9 mouse cellular contexts compared by ENCODE assay signal in the genomic region with DNA sequence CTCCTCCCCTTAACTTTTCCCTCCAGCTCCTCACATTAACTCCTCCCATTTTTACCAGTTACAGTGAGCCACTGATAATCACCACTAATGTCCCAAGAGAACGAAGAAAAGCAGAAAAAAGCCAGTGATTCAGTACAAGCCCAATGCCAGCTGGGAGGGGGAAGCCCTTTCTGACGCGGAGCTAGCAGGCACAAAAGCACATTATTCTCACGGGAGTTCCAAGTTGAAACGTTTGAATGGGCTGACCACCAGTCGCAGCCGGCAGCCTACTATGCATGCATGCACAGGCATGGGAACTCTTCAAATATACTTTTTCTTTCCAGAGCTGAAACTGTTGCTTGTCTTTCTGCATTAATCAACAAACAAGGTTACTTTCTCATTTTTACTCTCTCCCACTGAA. TPM values are rescaled to one million over a fixed set of nuclear protein-coding genes. Genes with fewer than 3 reads are reported as not detected.
DNase-seq lines count a peak whose midpoint lies in the region; ATAC-seq and TF ChIP-seq lines count a peak whose summit lies in the region.
"Had no signal": no experiment of that assay in that cellular context is flagged by ENCODE, and none has a peak within 500 bp of the region (broad histone marks: within the 10 kb centered on the region; RNA-seq: fewer than 3 reads in every experiment).

No protein-coding gene starts in this region.

- H3K36me3 ChIP-seq in forebrain, embryonic 13.5 days (ENCODE audit: poor library complexity, severe bottlenecking) = no peaks in the 10 kb centered on the region
- no peaks in the 10 kb centered on the region for H3K36me3 ChIP-seq in neural tube, embryonic 13.5 days
- H3K36me3 ChIP-seq in liver, embryonic 11.5 days (ENCODE audit: control insufficient read depth, insufficient read depth, low read length) = no peaks in the 10 kb centered on the region
- no peaks in the 10 kb centered on the region for H3K36me3 ChIP-seq in kidney, adult 2 months (ENCODE audit: control insufficient read depth, insufficient read depth, low read length)
- H3K36me3 ChIP-seq: embryonic facial prominence, embryonic 12.5 days had no signal

- no peak overlapping the region for H3K4me3 ChIP-seq in forebrain, embryonic 13.5 days
- H3K4me3 ChIP-seq in neural tube, embryonic 13.5 days = no peak overlapping the region
- H3K4me3 ChIP-seq in liver, embryonic 11.5 days (ENCODE audit: low read depth, low read length) = no peak overlapping the region
- H3K4me3 ChIP-seq in kidney, adult 2 months (ENCODE audit: insufficient read depth, low read depth, low read length) = no peak overlapping the region
- H3K4me3 ChIP-seq: embryonic facial prominence, embryonic 12.5 days had no signal

- no peaks in the 10 kb centered on the region for H3K27me3 ChIP-seq in forebrain, embryonic 13.5 days
- no peaks in the 10 kb centered on the region for H3K27me3 ChIP-seq in neural tube, embryonic 13.5 days
- H3K27me3 ChIP-seq in liver, embryonic 11.5 days (replicated peaks; ENCODE audit: control insufficient read depth, insufficient read depth, low read length) = no peaks in the 10 kb centered on the region
- no peaks in the 10 kb centered on the region for H3K27me3 ChIP-seq in kidney, adult 2 months (replicated peaks; ENCODE audit: control insufficient read depth, insufficient read depth, low read length)
- H3K27me3 ChIP-seq: embryonic facial prominence, embryonic 12.5 days had no signal

- peak overlapping the region; percentile 46 for H3K4me2 ChIP-seq in forebrain, embryonic 13.5 days
- H3K4me2 ChIP-seq in neural tube, embryonic 13.5 days = no peak overlapping the region
- H3K4me2 ChIP-seq in liver, embryonic 11.5 days = no peak overlapping the region
- H3K4me2 ChIP-seq: embryonic facial prominence, embryonic 12.5 days had no signal

- no peaks in the 10 kb centered on the region for H3K9me3 ChIP-seq in forebrain, embryonic 13.5 days (replicated peaks)
- H3K9me3 ChIP-seq in neural tube, embryonic 13.5 days = no peaks in the 10 kb centered on the region
- no peaks in the 10 kb centered on the region for H3K9me3 ChIP-seq in liver, embryonic 11.5 days (ENCODE audit: control insufficient read depth, low read length)
- H3K9me3 ChIP-seq: embryonic facial prominence, embryonic 12.5 days had no signal

- peak; percentile 85 for ATAC-seq in forebrain, embryonic 13.5 days
- ATAC-seq in neural tube, embryonic 13.5 days (ENCODE audit: low read depth) = peak; percentile 87
- ATAC-seq in liver, embryonic 11.5 days (replicated peaks; ENCODE audit: low FRiP score) = no peak

- 2% methylated on average over 7 of the region's 7 CpGs for WGBS in forebrain, embryonic 13.5 days
- 12% methylated on average over 7 of the region's 7 CpGs for WGBS in neural tube, embryonic 13.5 days
- 70% methylated on average over 7 of the region's 7 CpGs for WGBS in liver, embryonic 11.5 days
- WGBS in kidney, adult 2 months = 46% methylated on average over 7 of the region's 7 CpGs

- TF ChIP-seq POLR2A in kidney, adult 2 months (IDR thresholded peaks at IDR 0.05; ENCODE audit: low read depth, low read length) = no peak

- peak; percentile 14 for DNase-seq in adrenal gland, postnatal 14 days
- no peak for DNase-seq in adrenal gland, adult 18-20 months (ENCODE audit: low spot score in 2 of 2)
- DNase-seq in layer of hippocampus, postnatal 10 days (ENCODE audit: low spot score in 2 of 2) = peak; percentile 49 to 64
- no peak for DNase-seq in liver, embryonic 11.5 days (ENCODE audit: low spot score)
- DNase-seq in thymus, postnatal 14 days = no peak
- no peak for DNase-seq in kidney, adult 2 months

- peak overlapping the region; percentile 69 for H3K27ac ChIP-seq in forebrain, embryonic 13.5 days
- peak overlapping the region; percentile 59; the same call in 1 of the 2 replicates for H3K27ac ChIP-seq in neural tube, embryonic 13.5 days (replicated peaks)
- H3K27ac ChIP-seq in liver, embryonic 11.5 days (ENCODE audit: low read depth, low read length) = no peak overlapping the region
- no peak overlapping the region for H3K27ac ChIP-seq in kidney, adult 2 months (ENCODE audit: insufficient read depth, low read depth, low read length)
- H3K27ac ChIP-seq: embryonic facial prominence, embryonic 12.5 days had no signal

- peaks cover 28% of the 10 kb centered on the region for H3K4me1 ChIP-seq in forebrain, embryonic 13.5 days
- H3K4me1 ChIP-seq in neural tube, embryonic 13.5 days (replicated peaks) = peaks cover 14% of the 10 kb centered on the region
- no peaks in the 10 kb centered on the region for H3K4me1 ChIP-seq in liver, embryonic 11.5 days (replicated peaks; ENCODE audit: control insufficient read depth, insufficient read depth, low read length)
- no peaks in the 10 kb centered on the region for H3K4me1 ChIP-seq in kidney, adult 2 months (ENCODE audit: control insufficient read depth, insufficient read depth, low read length)
- H3K4me1 ChIP-seq: embryonic facial prominence, embryonic 12.5 days had no signal

- no peak for TF ChIP-seq CTCF in kidney, adult 2 months (conservative IDR thresholded peaks at IDR 0.05; ENCODE audit: insufficient read depth, insufficient read length, low read depth, low read length)

- no peak overlapping the region for H3K9ac ChIP-seq in forebrain, embryonic 13.5 days
- no peak overlapping the region for H3K9ac ChIP-seq in neural tube, embryonic 13.5 days
- H3K9ac ChIP-seq in liver, embryonic 11.5 days (ENCODE audit: low read depth, low read length) = no peak overlapping the region
- H3K9ac ChIP-seq: embryonic facial prominence, embryonic 12.5 days had no signal

RNA-seq across cellular contexts. Expression of a gene that starts 41.7 kb away (rescaled TPM):
- 8.8 and 9.1 TPM in 2 replicates for total RNA-seq in adrenal gland, postnatal 14 days (2021)
- 1 to 10 TPM; 3.7 to 4.7 TPM for total RNA-seq in adrenal gland, adult 18-20 months (2021)
- 82.0 and 95.1 TPM in 2 replicates for polyA plus RNA-seq in forebrain, embryonic 13.5 days (2015; fragmentation: Nextera tagmentation; extraction: Ambion mirVana)
- total RNA-seq in layer of hippocampus, postnatal 10 days (2021) = 100 to 1,000 TPM; 337 to 351 TPM
- 36.6 and 36.8 TPM in 2 replicates for polyA plus RNA-seq in neural tube, embryonic 13.5 days (2015; fragmentation: Nextera tagmentation; extraction: Ambion mirVana)
- 0.16 and 0.27 TPM in 2 replicates for polyA plus RNA-seq in liver, embryonic 11.5 days (2014; fragmentation: Nextera tagmentation; extraction: Ambion mirVana)
- polyA plus RNA-seq in kidney, adult 2 months (2012; rRNA removed) = 0.11 and 0.14 TPM in 2 replicates

Comparison
In these comparisons a context has a peak if more than half of its experiments do, and no peak if none do; other contexts are left out.
1. DNase-seq: peak in adrenal gland, postnatal 14 days (single experiment) and layer of hippocampus, postnatal 10 days (2 of 2); none in adrenal gland, adult 18-20 months (0 of 2), liver, embryonic 11.5 days (single experiment), thymus, postnatal 14 days (single experiment) and kidney, adult 2 months (single experiment).
2. H3K27ac ChIP-seq: peak in forebrain, embryonic 13.5 days (single experiment) and neural tube, embryonic 13.5 days (single experiment); none in liver, embryonic 11.5 days (single experiment) and kidney, adult 2 months (single experiment).
3. RNA of a gene that starts 41.7 kb away (polyA plus RNA-seq): 82.0 to 95.1 TPM in forebrain, embryonic 13.5 days and 36.6 to 36.8 TPM in neural tube, embryonic 13.5 days; 0.16 to 0.27 TPM in liver, embryonic 11.5 days and 0.11 to 0.14 TPM in kidney, adult 2 months; every median in the first group is over 10 times any median in the second.